Mouse (Mus musculus): ENCODE data around the gene Clpp.

DNA sequence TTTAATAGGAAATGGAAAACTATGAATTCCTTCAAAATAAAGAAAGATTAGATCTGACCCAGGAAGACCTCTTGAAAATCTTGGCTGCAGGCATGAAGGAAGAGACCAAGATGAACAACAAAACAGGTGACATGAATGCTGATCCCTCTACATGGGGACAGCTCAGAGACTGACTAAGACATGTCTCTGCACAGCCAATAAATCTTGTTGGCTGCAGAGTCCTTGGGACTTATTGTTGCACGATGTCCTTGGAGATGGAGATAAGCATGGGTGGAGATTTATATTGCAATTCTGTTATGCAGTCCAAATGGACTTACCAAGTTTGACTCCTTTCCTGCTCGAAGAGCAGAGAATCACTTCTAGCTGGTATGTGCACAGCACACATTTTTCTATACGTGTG lies 20.8 kb upstream of the Clpp start:
- no peak for TF ChIP-seq USF1 (IDR thresholded peaks at IDR 0.05; ENCODE audit: low read depth)
- no peak for TF ChIP-seq MAX (IDR thresholded peaks at IDR 0.05; ENCODE audit: low read depth)
- TF ChIP-seq CEBPB (IDR thresholded peaks at IDR 0.05; ENCODE audit: insufficient read depth, poor library complexity, severe bottlenecking): no peak
- TF ChIP-seq POLR2A (IDR thresholded peaks at IDR 0.05; ENCODE audit: insufficient read length, low read depth): no peak
- TF ChIP-seq MYOG (IDR thresholded peaks at IDR 0.05; ENCODE audit: control insufficient read depth in 1 of 3, insufficient read depth in 1 of 3, insufficient read length in 2 of 3, low read depth in 2 of 3): no peak
- TF ChIP-seq POLR2AphosphoS2 (IDR thresholded peaks at IDR 0.05; ENCODE audit: insufficient read length, low read depth): no peak
- no peak for TF ChIP-seq E2F4 (IDR thresholded peaks at IDR 0.05; ENCODE audit: insufficient read depth)
- TF ChIP-seq TCF12 (IDR thresholded peaks at IDR 0.05; ENCODE audit: insufficient read depth, poor library complexity, severe bottlenecking): no peak
- TF ChIP-seq REST (IDR thresholded peaks at IDR 0.05; ENCODE audit: insufficient read depth, insufficient read length): no peak
- no peak for TF ChIP-seq MYOD1 (IDR thresholded peaks at IDR 0.05; ENCODE audit: control insufficient read depth in 1 of 3, insufficient read length in 2 of 3, low read depth in 2 of 3)
